Mouse (Mus musculus) midbrain, embryonic 10.5 days (tissue): ENCODE data around the gene Poc1b. TPM values are rescaled to one million over a fixed set of nuclear protein-coding genes. Genes with fewer than 3 reads are reported as not detected.
A peak's percentile ranks its signal among the peaks of the same experiment; 100 is the strongest.
"Not testable (repeated sequence)": the region's sequence is repeated elsewhere in the genome, so short reads cannot be mapped to it uniquely, and the experiment has no call there.

Source experiments
- DNase-seq: peaks from one replicate; pipeline ENCODE4 v3.0.0-alpha.2; 2017; ENCODE audit warnings: low spot score
- H3K27ac ChIP-seq: fragments of 300-500 bp; sonication (generic); replicated peaks from 2 replicates; pipeline ENCODE4 v1.5.1; 2016; ENCODE audit warnings: mild to moderate bottlenecking
- H3K27me3 ChIP-seq: fragments of 300-500 bp; sonication (generic); 2 replicates; pipeline ENCODE4 v1.6.1; 2016; ENCODE audit warnings: low read depth, mild to moderate bottlenecking; ENCODE audit not compliant: poor library complexity, severe bottlenecking
- H3K36me3 ChIP-seq: fragments of 300-500 bp; sonication (generic); 2 replicates; pipeline ENCODE4 v1.6.1; 2016; ENCODE audit warnings: mild to moderate bottlenecking, moderate library complexity
- H3K4me1 ChIP-seq: fragments of 300-500 bp; sonication (generic); 2 replicates; pipeline ENCODE4 v1.6.1; 2016
- H3K4me3 ChIP-seq: fragments of 300-500 bp; sonication (generic); 2 replicates; pipeline ENCODE4 v1.5.1; 2016; ENCODE audit warnings: mild to moderate bottlenecking, moderate library complexity
- H3K9me3 ChIP-seq: fragments of 300-500 bp; sonication (generic); replicated peaks from 2 replicates; pipeline ENCODE4 v1.6.1; 2016; ENCODE audit warnings: mild to moderate bottlenecking
- WGBS: fragments of 180-500 bp; shearing (Covaris S2); methylation state at CpG from one replicate; pipeline ENCODE4 v1.1.7; 2016; 5-methylcytosine and 5-hydroxymethylcytosine counted together
- polyA plus RNA-seq: library from polyadenylated mRNA; unstranded; fragments of >200 nt; fragmentation: Nextera tagmentation; extraction: Ambion mirVana; gene quantifications from 2 replicates; pipeline ENCODE4 v1.2.1, GENCODE M21; 2016

Poc1b gene
- polyA plus RNA-seq, 1 experiment from 2014 or later = 32.6 TPM

GRCm38 (mm10) chr10:99207121-99207520 is 100.3 kb downstream of the Poc1b start:
- Histone ChIP-seq H3K9me3 (no peaks in the 10 kb centered on the region), H3K27me3 (0 out of 2 replicates have a peak, but pooled peaks cover 3% of the 10 kb centered on the region), H3K4me3 (no peak overlapping the region), H3K4me1 (peaks cover 26% of the 10 kb centered on the region), H3K27ac (no peak overlapping the region), H3K36me3 (no peaks in the 10 kb centered on the region)
- DNase-seq = no peak
- 55% methylated on average over 2 of the region's 2 CpGs for WGBS

- Histone ChIP-seq H3K27ac (no peak overlapping the region), H3K9me3 (no peaks in the 10 kb centered on the region), H3K4me1 (peaks cover 7% of the 10 kb centered on the region), H3K4me3 (no peak overlapping the region), H3K27me3 (0 out of 2 replicates have a peak, but pooled peaks cover 3% of the 10 kb centered on the region), H3K36me3 (no peaks in the 10 kb centered on the region)
- no peak for DNase-seq
- 85% methylated on average over 13 of the region's 13 CpGs for WGBS
Measured at GRCm38 (mm10) chr10:99209146-99209800, 102.4 kb downstream of the Poc1b start.

DNA sequence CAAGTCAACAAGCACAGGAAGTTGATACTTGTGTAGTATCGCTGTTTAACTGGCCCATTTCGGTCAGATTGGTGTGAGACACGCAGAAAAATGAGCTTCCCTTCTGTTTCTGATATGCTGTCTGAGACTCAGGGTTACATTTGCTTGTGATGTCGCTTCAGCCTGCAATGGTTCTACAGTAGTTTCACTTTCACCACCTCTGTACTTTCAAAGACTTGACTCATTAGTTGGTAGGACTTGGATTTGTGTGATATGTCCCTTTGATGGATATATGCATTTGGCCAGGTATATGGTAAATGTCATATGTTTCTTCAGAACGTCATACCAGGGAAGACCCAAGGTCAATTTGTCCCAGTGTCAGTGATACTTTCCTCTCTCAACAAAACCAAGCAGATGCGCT is 104.2 kb downstream of the Poc1b start:
- WGBS = 95% methylated on average over 6 of the region's 6 CpGs
- H3K27ac ChIP-seq = no peak overlapping the region
- H3K4me1 ChIP-seq = no peaks in the 10 kb centered on the region
- H3K4me3 ChIP-seq = no peak overlapping the region
- no peaks in the 10 kb centered on the region for H3K36me3 ChIP-seq
- no peak for DNase-seq
- no peaks in the 10 kb centered on the region for H3K9me3 ChIP-seq
- H3K27me3 ChIP-seq = 0 out of 2 replicates have a peak, but pooled peaks cover 1% of the 10 kb centered on the region

DNA sequence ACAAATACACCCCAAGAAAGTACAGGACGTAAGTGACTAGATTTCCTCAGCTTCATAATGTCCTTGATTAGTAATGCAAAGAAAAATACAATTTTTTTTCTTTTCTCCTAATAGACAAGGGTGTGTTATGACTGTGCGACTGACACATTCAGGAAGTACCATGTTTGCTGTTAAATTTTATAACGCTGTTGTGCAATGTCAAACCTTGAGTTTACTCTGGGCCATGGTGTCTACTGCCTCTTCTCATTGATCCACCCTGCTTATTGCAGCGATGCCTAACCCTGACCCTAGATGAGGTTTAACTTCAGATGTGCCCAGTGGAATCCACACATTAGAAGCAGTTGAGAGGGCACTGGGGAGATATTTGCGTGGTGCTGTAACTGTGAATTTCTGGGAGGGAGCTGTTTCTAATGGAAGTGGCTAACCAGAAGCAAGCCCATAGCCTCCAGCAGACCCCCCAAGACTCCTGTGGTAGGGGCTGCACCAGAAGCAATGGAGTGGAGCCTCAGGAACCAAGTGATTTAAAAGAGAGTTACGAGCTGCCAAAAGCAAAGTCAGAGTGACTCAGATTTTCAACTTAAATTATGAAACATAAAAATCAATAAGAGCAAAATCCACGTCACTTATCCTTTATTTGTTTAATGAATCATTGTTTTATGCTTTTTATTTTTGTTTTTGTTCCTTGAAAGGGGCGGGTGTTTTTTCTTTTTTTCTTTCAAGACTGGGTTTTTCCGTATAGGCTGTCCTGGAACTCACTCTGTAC is 104.8 kb downstream of the Poc1b start:
- Histone ChIP-seq H3K27me3 (no peaks in the 10 kb centered on the region), H3K4me1 (no peaks in the 10 kb centered on the region), H3K4me3 (no peak overlapping the region), H3K36me3 (no peaks in the 10 kb centered on the region), H3K27ac (no peak overlapping the region), H3K9me3 (no peaks in the 10 kb centered on the region)
- DNase-seq = no peak
- 90% methylated on average over 9 of the region's 9 CpGs for WGBS

DNA sequence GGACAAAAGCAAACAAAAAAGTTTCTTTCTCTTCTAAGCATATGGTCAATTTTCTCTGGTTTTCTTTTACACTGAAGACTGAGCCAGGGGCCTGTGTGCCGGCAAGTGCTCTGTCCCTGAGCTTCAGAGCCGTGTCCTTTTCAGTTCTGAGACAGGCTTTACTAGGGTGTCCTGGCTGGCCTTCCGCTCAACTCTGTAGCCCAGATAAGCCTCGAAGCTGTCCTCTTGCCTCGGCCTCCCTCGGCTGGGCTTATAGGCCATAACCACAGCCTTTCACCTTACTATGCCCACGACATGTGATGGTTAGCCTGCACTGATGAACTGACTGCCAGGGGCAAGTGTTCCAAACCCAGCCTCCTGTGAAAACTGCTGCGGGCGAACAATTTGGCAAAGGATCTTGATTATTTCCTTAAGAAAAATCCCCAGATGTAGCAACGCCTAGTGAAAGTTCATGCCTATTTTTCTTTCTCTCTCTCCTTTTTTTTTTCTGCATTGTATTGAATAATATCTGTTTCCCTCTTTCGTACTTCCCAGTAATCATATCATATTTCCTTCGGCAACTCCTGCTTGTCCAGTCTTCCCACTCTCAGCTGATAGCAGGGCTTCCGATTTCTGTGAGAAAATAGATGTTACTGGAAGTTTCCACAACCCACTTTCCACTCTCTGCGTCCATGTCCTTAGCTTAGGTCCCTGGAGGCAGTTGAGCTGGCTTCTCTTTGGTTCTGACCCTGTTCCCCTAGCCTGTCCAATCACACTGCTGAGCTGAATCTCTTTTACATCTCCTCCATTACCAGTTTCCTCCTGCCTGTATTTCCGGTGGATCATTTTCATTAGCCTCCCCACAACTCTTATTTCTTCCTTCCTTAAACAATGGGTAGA is 107.8 kb downstream of the Poc1b start:
- H3K36me3 ChIP-seq = no peaks in the 10 kb centered on the region
- no peaks in the 10 kb centered on the region for H3K27me3 ChIP-seq
- H3K4me3 ChIP-seq = no peak overlapping the region
- H3K4me1 ChIP-seq = no peaks in the 10 kb centered on the region
- H3K27ac ChIP-seq = no peak overlapping the region
- no peaks in the 10 kb centered on the region for H3K9me3 ChIP-seq
- 94% methylated on average over 15 of the region's 15 CpGs for WGBS
- no peak for DNase-seq

DNA sequence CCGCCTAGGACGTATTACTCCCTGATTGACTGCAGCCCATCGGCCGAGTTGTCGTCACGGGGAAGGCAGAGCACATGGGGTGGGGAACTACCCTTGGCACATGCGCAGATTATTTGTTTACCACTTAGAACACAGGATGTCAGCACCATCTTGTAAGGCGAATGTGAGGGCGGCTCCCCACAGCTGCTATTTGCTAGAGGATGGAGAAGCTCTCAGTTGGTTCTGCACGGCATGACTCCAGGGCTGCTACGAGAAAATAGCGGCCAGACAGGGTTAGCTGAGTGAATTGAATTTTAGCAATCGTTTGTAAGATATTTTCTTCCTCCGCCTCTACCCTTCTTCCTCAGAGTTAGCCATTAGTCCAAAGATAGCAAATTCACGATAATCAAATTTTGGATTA is 109.7 kb downstream of the Poc1b start:
- H3K27me3 ChIP-seq, H3K9me3 ChIP-seq, H3K4me1 ChIP-seq, H3K36me3 ChIP-seq, H3K27ac ChIP-seq, DNase-seq, H3K4me3 ChIP-seq: not testable (repeated sequence)
- 91% methylated on average over 15 of the region's 15 CpGs for WGBS

DNA sequence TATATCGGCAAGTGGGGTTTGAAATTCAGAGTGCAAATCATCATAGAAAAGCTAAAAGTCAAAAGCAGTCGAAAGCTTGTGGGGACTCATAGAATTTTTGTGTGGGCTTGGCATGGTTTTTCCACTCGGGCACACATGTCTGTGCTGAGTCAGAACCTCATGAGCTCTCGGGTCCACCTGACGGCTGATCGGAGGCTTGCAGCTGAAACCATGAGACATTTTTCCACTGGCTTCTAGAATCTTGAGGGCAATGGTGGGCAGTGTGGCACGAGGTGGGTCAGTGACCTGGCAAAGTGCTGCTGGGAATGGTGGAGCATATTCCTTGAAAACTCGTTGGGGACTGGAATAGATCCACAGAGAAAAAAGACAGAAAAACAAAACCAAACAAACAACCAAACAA is 114.7 kb downstream of the Poc1b start:
- Histone ChIP-seq H3K9me3 (no peaks in the 10 kb centered on the region), H3K4me1 (no peaks in the 10 kb centered on the region), H3K27ac (no peak overlapping the region), H3K36me3 (no peaks in the 10 kb centered on the region), H3K4me3 (no peak overlapping the region), H3K27me3 (no peaks in the 10 kb centered on the region)
- WGBS = 92% methylated on average over 8 of the region's 8 CpGs
- no peak for DNase-seq

GRCm38 (mm10) chr10:99222726-99223125 is 115.9 kb downstream of the Poc1b start:
- H3K27me3 ChIP-seq = no peaks in the 10 kb centered on the region; the same call in 1 of the 2 replicates
- H3K4me1 ChIP-seq = peaks cover 6% of the 10 kb centered on the region
- H3K27ac ChIP-seq = no peak overlapping the region
- no peaks in the 10 kb centered on the region for H3K36me3 ChIP-seq
- H3K9me3 ChIP-seq = no peaks in the 10 kb centered on the region
- DNase-seq = no peak
- H3K4me3 ChIP-seq = no peak overlapping the region
- WGBS = 84% methylated on average over 5 of the region's 5 CpGs

GRCm38 (mm10) chr10:99224218-99224617 is 117.4 kb downstream of the Poc1b start:
- no peak overlapping the region for H3K4me3 ChIP-seq
- DNase-seq = no peak
- no peaks in the 10 kb centered on the region for H3K36me3 ChIP-seq
- peaks cover 21% of the 10 kb centered on the region for H3K4me1 ChIP-seq
- H3K9me3 ChIP-seq = no peaks in the 10 kb centered on the region
- no peak overlapping the region for H3K27ac ChIP-seq
- 89% methylated on average over 3 of the region's 3 CpGs for WGBS
- no peaks in the 10 kb centered on the region; the same call in 1 of the 2 replicates for H3K27me3 ChIP-seq

GRCm38 (mm10) chr10:99226782-99227181 is 119.9 kb downstream of the Poc1b start:
- H3K27ac ChIP-seq = no peak overlapping the region
- DNase-seq = no peak
- 92% methylated on average over 5 of the region's 5 CpGs for WGBS

GRCm38 (mm10) chr10:99227968-99228864 is 121.4 kb downstream of the Poc1b start:
- no peaks in the 10 kb centered on the region for H3K36me3 ChIP-seq
- no peaks in the 10 kb centered on the region for H3K9me3 ChIP-seq
- 33% methylated on average over 17 of the region's 17 CpGs for WGBS
- H3K27me3 ChIP-seq = no peaks in the 10 kb centered on the region; the same call in 1 of the 2 replicates
- peak; percentile 19 for DNase-seq
- H3K4me1 ChIP-seq = peaks cover 25% of the 10 kb centered on the region
- H3K27ac ChIP-seq = no peak overlapping the region; the same call in 1 of the 2 replicates
- H3K4me3 ChIP-seq = peak overlapping the region; percentile 26; the same call in 1 of the 2 replicates

More at GRCm38 (mm10) chr10:99226782-99227181, 119.9 kb downstream of the Poc1b start:
- Histone ChIP-seq H3K4me1 (peaks cover 25% of the 10 kb centered on the region), H3K36me3 (no peaks in the 10 kb centered on the region), H3K9me3 (no peaks in the 10 kb centered on the region), H3K4me3 (no peak overlapping the region), H3K27me3 (no peaks in the 10 kb centered on the region; the same call in 1 of the 2 replicates)
